Mouse (Mus musculus) heart, postnatal 25 days (tissue): ENCODE measurements around the gene Tubb5. TPM values are rescaled to one million over a fixed set of nuclear protein-coding genes. Genes with fewer than 3 reads are reported as not detected.
"Not testable (repeated sequence)": the region's sequence is repeated elsewhere in the genome, so short reads cannot be mapped to it uniquely, and the experiment has no call there.

Experiments
- DNase-seq: peaks from one replicate; pipeline ENCODE4 v3.0.0; 2022; ENCODE audit warnings: low spot score
- intact Hi-C: fragments of 180-260 bp; cut with DNase I; formaldehyde crosslinking; loops from one replicate; pipeline ENCODE4 v1.15.1; 2025
- total RNA-seq, 2 experiments: library from RNA; stranded (reverse); gene quantifications; 2 replicates each; pipeline ENCODE4 v1.2.3; 2021

Gene Tubb5
- total RNA-seq, 2 experiments from 2014 or later: 102 to 103 TPM

- intact Hi-C loops: no loop called here
- no peak for DNase-seq
Observed at GRCm38 (mm10) chr17:35864832-35865353, 26.8 kb upstream of the Tubb5 start.

GRCm38 (mm10) chr17:35861198-35861857 is 23.2 kb upstream of the Tubb5 start, which contains the start of gene Nrm:
Nrm (plus strand) TSS chr17:35861318.
- peak; percentile 88 for DNase-seq
- intact Hi-C loops: loop anchor here (2.0 kb wide), 1 partner anchor 19 kb away; no protein-coding TSS in a partner anchor

- intact Hi-C loops: loop anchor here (2.0 kb wide), 1 partner anchor 18 kb away; no protein-coding TSS in a partner anchor
- no peak for DNase-seq
Observed at GRCm38 (mm10) chr17:35860831-35861197, 22.7 kb upstream of the Tubb5 start.

DNA sequence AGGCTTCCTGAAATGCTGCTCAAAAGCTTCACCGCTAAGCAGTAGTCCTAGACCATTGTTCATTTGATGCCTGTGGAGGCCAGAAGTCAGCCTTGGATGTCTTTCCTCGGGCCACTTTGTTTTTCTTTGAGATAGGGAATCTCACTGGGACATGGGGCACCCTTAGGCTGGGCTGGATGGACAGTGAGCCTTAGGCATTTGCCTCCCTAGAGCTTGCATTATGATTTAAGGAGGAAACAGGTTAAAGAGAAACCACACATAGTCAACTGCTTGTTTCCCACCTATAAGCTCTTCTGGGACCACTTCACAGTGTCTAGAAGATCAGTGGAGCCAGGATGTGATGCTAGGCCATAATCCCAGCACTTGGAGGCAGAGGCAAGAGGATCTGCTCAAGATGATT is 21.7 kb upstream of the Tubb5 start:
- intact Hi-C loops: loop anchor here (2.0 kb wide), 1 partner anchor 17 kb away; no protein-coding TSS in a partner anchor
- DNase-seq: no peak

DNA sequence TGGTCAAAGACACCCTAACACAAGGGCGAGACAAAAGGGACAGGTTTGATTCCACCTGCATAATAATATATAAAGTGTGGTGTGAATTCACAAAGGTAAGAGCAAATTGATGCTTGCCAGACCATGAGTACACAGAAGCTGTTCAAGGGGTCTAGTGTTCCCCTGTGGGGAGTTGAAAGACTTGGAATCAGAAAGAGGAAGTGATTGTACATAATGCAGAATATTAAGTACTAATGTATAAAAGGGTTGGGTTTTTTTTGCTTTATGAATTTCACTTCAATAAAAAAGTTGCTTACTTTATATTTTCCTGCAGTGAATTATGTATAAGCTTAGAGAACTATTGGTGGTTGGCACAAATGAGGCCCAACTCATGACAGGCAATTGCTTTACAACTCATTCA is 21.3 kb upstream of the Tubb5 start:
- DNase-seq: no peak
- intact Hi-C loops: no loop called here

DNA sequence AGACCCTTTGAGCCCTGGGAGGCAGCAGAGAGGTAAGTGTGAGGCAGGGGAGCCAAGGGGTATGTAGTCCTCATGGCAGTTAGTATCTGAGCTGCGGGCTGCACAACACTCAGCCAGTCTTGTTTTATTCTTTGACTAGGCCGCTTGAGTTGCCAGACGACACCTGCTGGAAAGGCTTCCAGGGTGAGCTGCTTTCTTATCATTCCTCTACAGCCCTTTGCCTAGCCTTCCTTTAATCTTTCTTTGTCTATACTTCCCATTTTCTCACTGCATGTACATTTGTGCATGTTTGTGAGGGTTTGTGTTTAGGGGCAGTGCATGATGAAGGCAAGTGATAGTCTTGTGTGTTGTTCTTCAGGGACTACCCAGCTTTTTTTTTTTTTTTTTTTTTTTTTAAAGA is 12.9 kb upstream of the Tubb5 start:
- no peak for DNase-seq
- intact Hi-C loops: no loop called here

- intact Hi-C loops: no loop called here
- DNase-seq: no peak
Observed at GRCm38 (mm10) chr17:35848112-35848511, 10.0 kb upstream of the Tubb5 start.

GRCm38 (mm10) chr17:35843514-35843913 is 5.4 kb upstream of the Tubb5 start:
- intact Hi-C loops: loop anchor here (2.0 kb wide), 1 partner anchor 17 kb away; the partner anchor contains the start of gene Nrm
- no peak for DNase-seq

- no peak for DNase-seq
- intact Hi-C loops: loop anchor here (2.0 kb wide), 1 partner anchor 19 kb away; the partner anchor contains the start of gene Nrm
Observed at GRCm38 (mm10) chr17:35842006-35842405, 3.9 kb upstream of the Tubb5 start.

- peak; percentile 100 for DNase-seq
- intact Hi-C loops: no loop called here
Observed at GRCm38 (mm10) chr17:35841076-35841950, 3.2 kb upstream of the Tubb5 start, which contains the start of gene Mdc1. Mdc1 (plus strand) TSS chr17:35841515.

DNA sequence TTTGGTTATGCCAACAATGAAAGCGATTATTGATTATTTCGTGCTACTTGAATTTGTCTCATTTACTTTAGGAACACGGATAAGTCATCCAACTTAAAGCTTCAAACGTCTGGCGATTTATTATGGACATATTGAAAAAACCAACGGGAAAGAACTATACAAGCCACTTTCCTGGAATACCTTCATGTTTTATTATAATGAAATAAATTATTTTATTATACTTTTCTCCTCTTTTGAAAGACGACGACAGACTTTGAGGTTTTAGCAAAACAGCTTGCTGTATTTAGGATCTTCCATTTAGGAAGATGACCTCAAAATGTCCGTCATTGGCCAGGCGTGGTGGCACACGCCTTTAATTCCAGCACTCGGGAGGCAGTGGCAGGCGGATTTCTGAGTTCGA is 2.5 kb upstream of the Tubb5 start:
- intact Hi-C loops: no loop called here

GRCm38 (mm10) chr17:35839002-35839401 is 896 bp upstream of the Tubb5 start:
- intact Hi-C loops: loop anchor here (5.0 to 10.0 kb wide), 2 partner anchors 78 to 146 kb away; partner anchors contain the start of genes Mrps18b, Ppp1r10 and Prr3
- DNase-seq: not testable (repeated sequence)

More for the DNA sequence above, 2.5 kb upstream of the Tubb5 start:
- no peak for DNase-seq

- DNase-seq: no peak
- intact Hi-C loops: loop anchor here (5.0 to 10.0 kb wide), 2 partner anchors 79 to 146 kb away; partner anchors contain the start of genes Mrps18b, Ppp1r10 and Prr3
Observed at GRCm38 (mm10) chr17:35838570-35838969, 464 bp upstream of the Tubb5 start.

GRCm38 (mm10) chr17:35837487-35837886 is 619 bp downstream of the Tubb5 start:
- intact Hi-C loops: loop anchor here (5.0 to 10.0 kb wide), 2 partner anchors 80 to 147 kb away; partner anchors contain the start of genes Mrps18b, Ppp1r10 and Prr3
- no peak for DNase-seq

DNA sequence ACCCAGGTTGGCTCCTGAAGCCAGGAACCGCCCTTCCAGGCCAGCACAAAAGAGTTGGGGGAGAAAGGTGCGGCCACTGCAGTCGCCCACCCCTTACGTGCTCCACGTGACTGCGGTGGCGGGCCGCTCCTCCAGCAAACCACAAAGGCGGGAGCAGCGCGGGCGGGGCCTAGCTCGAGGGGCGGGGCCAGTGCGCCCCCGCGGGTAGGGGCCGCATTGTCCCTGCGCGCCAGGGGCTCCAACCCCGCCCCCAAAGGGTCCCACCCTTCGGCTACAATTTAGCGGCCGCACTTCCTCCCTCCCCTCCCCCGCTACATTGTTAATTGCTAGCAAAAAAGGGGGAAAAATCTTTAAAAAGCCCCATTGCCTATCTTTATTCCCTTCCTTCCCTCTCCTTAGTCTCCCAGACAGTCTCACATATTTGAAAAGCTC is 1.1 kb downstream of the Tubb5 start:
- intact Hi-C loops: loop anchor here (1.0 to 10.0 kb wide), 3 partner anchors 35 to 148 kb away; partner anchors contain the start of genes Mrps18b, Ppp1r10 and Prr3
- DNase-seq: peak; percentile 84

- DNase-seq: peak; percentile 59
- intact Hi-C loops: loop anchor here (1.0 to 10.0 kb wide), 3 partner anchors 36 to 148 kb away; partner anchors contain the start of genes Mrps18b, Ppp1r10 and Prr3
Observed at GRCm38 (mm10) chr17:35836178-35836965, 1.7 kb downstream of the Tubb5 start.

GRCm38 (mm10) chr17:35835424-35836140 is 2.5 kb downstream of the Tubb5 start:
- intact Hi-C loops: loop anchor here (1.0 to 10.0 kb wide), 3 partner anchors 37 to 149 kb away; partner anchors contain the start of genes Mrps18b, Ppp1r10 and Prr3
- no peak for DNase-seq
